Mouse (Mus musculus) left cerebral cortex, postnatal 14 days (tissue): Measurements from ENCODE around the gene Pak1. TPM values are rescaled to one million over a fixed set of nuclear protein-coding genes. Genes with fewer than 3 reads are reported as not detected.
"Not testable (repeated sequence)": the region's sequence is repeated elsewhere in the genome, so short reads cannot be mapped to it uniquely, and the experiment has no call there.

ENCODE experiments used
- DNase-seq, 2 experiments: peaks; one replicate each; pipeline ENCODE4 v3.0.0; 2021 to 2022; ENCODE audit warnings: low spot score in 2 of 2, mixed read lengths in 1 of 2
- intact Hi-C: fragments of 180-260 bp; cut with DNase I; formaldehyde crosslinking; loops from one replicate; pipeline ENCODE4 v1.15.1; 2025
- total RNA-seq, 2 experiments: library from RNA; stranded (reverse); gene quantifications; 2 replicates each; pipeline ENCODE4 v1.2.3; 2021

Gene Pak1
- total RNA-seq, 2 experiments from 2014 or later: 272 to 273 TPM

- intact Hi-C loops: loop anchor here (5.0 to 10.0 kb wide), 4 partner anchors 54 to 133 kb away; partner anchors contain the start of gene Pak1
- peak; percentile 51 to 64 for DNase-seq
Observed at GRCm38 (mm10) chr7:97841311-97841710, 53.0 kb downstream of the Pak1 start.

GRCm38 (mm10) chr7:97842332-97842731 lies 54.0 kb downstream of the Pak1 start:
- intact Hi-C loops: loop anchor here (5.0 to 10.0 kb wide), 4 partner anchors 55 to 132 kb away; partner anchors contain the start of gene Pak1

GRCm38 (mm10) chr7:97842806-97843570 lies 54.6 kb downstream of the Pak1 start:
- peak; percentile 86 for DNase-seq
- intact Hi-C loops: loop anchor here (5.0 to 10.0 kb wide), 4 partner anchors 56 to 132 kb away; partner anchors contain the start of gene Pak1

More at GRCm38 (mm10) chr7:97842332-97842731, 54.0 kb downstream of the Pak1 start:
- no peak for DNase-seq

- intact Hi-C loops: loop anchor here (5.0 to 10.0 kb wide), 4 partner anchors 57 to 130 kb away; partner anchors contain the start of gene Pak1
- no peak for DNase-seq
Observed at GRCm38 (mm10) chr7:97844419-97844818, 56.1 kb downstream of the Pak1 start.

- no peak for DNase-seq
- intact Hi-C loops: loop anchor here (10.0 kb wide), 1 partner anchor 129 kb away; no protein-coding TSS in a partner anchor
Observed at GRCm38 (mm10) chr7:97845546-97845945, 57.2 kb downstream of the Pak1 start.

GRCm38 (mm10) chr7:97846539-97846938 lies 58.2 kb downstream of the Pak1 start:
- intact Hi-C loops: loop anchor here (10.0 kb wide), 1 partner anchor 128 kb away; no protein-coding TSS in a partner anchor

GRCm38 (mm10) chr7:97849557-97849956 lies 61.2 kb downstream of the Pak1 start:
- intact Hi-C loops: loop anchor here (10.0 kb wide), 1 partner anchor 125 kb away; no protein-coding TSS in a partner anchor
- DNase-seq: not testable (repeated sequence)

More at GRCm38 (mm10) chr7:97846539-97846938, 58.2 kb downstream of the Pak1 start:
- DNase-seq: no peak

- DNase-seq: no peak
- intact Hi-C loops: no loop called here
Observed at GRCm38 (mm10) chr7:97850331-97850730, 62.0 kb downstream of the Pak1 start.

GRCm38 (mm10) chr7:97863512-97863911 lies 75.2 kb downstream of the Pak1 start:
- DNase-seq: no peak
- intact Hi-C loops: no loop called here

GRCm38 (mm10) chr7:97864531-97864930 lies 76.2 kb downstream of the Pak1 start:
- intact Hi-C loops: no loop called here
- no peak for DNase-seq

GRCm38 (mm10) chr7:97867866-97868265 lies 79.5 kb downstream of the Pak1 start:
- intact Hi-C loops: no loop called here

GRCm38 (mm10) chr7:97868766-97869165 lies 80.4 kb downstream of the Pak1 start:
- DNase-seq: no peak
- intact Hi-C loops: no loop called here

More at GRCm38 (mm10) chr7:97867866-97868265, 79.5 kb downstream of the Pak1 start:
- no peak for DNase-seq

- DNase-seq: peak in 1 of 2 experiments; percentile 16
- intact Hi-C loops: no loop called here
Observed at GRCm38 (mm10) chr7:97872396-97872795, 84.1 kb downstream of the Pak1 start.

GRCm38 (mm10) chr7:97873317-97873716 lies 85.0 kb downstream of the Pak1 start:
- DNase-seq: no peak
- intact Hi-C loops: no loop called here

GRCm38 (mm10) chr7:97877846-97878538 lies 89.7 kb downstream of the Pak1 start:
- DNase-seq: no peak
- intact Hi-C loops: no loop called here

- DNase-seq: peak in 1 of 2 experiments; percentile 30
- intact Hi-C loops: no loop called here
Observed at GRCm38 (mm10) chr7:97911646-97912045, 123.3 kb downstream of the Pak1 start.

GRCm38 (mm10) chr7:97914833-97915516 lies 126.6 kb downstream of the Pak1 start:
- intact Hi-C loops: no loop called here
- DNase-seq: peak; percentile 20 to 38

GRCm38 (mm10) chr7:97919742-97920141 lies 131.4 kb downstream of the Pak1 start, which contains the start of gene Gdpd4:
Gdpd4 (plus strand) TSS chr7:97919955.
- intact Hi-C loops: no loop called here
- DNase-seq: no peak

- peak in 1 of 2 experiments; percentile 51 for DNase-seq
- intact Hi-C loops: no loop called here
Observed at GRCm38 (mm10) chr7:97925819-97926218, 137.5 kb downstream of the Pak1 start.
